Comparison of ENCODE assay signal across 24 mouse cellular contexts in the genomic region with DNA sequence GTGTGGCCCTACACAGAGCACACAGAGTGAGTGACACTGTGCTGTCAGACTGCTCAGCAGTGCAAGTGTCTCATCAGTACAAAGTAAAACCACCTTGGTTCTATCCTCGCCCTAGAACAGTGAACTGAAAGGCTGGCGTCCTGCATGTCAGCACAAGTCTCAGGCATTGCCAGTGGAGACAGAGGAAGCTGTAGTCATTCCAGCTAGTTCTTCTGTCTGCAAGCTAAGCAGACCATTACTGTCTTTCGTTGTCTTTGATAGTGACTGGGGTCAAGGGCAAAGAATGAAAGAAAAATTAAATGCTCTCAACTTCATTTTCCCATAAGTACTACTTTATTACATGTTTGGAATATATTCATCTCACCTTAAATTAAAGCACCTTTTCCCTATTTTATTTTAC.
"Had no signal": no experiment of that assay in that cellular context is flagged by ENCODE, and none has a peak within 500 bp of the region (broad histone marks: within the 10 kb centered on the region; RNA-seq: fewer than 3 reads in every experiment).

No protein-coding gene starts in this region.

- H3K4me2 ChIP-seq: heart, embryonic 13.5 days; heart, embryonic 15.5 days; hindbrain, embryonic 13.5 days; hindbrain, embryonic 15.5 days; intestine, embryonic 15.5 days; limb, embryonic 12.5 days; liver, embryonic 11.5 days; liver, embryonic 13.5 days had no signal

- H3K4me3 ChIP-seq: gastrocnemius, adult 2 months; heart, adult 2 months; heart, embryonic 13.5 days; heart, embryonic 15.5 days; hindbrain, embryonic 13.5 days; hindbrain, embryonic 15.5 days; intestine, embryonic 15.5 days; layer of hippocampus, adult 2 months; left cerebral cortex, adult 2 months; limb, embryonic 10.5 days; limb, embryonic 12.5 days; liver, embryonic 13.5 days had no signal

- DNase-seq: gastrocnemius, adult 2 months; gastrocnemius, postnatal 10 days; gastrocnemius, postnatal 25 days; heart, adult 2 months; heart, postnatal 4 days; kidney, adult 18-20 months; kidney, adult 8-10 months; kidney, postnatal 10 days; kidney, postnatal 25 days; kidney, postnatal 4 days; liver; liver, embryonic 13.5 days had no signal

- H3K9ac ChIP-seq: heart, embryonic 13.5 days; heart, embryonic 15.5 days; hindbrain, embryonic 13.5 days; hindbrain, embryonic 15.5 days; intestine, embryonic 15.5 days; limb, embryonic 12.5 days; liver, embryonic 13.5 days had no signal

- H3K27ac ChIP-seq: gastrocnemius, adult 2 months; heart, adult 2 months; heart, embryonic 13.5 days; heart, embryonic 15.5 days; hindbrain, embryonic 13.5 days; hindbrain, embryonic 15.5 days; intestine, embryonic 15.5 days; layer of hippocampus, adult 2 months; left cerebral cortex, adult 2 months; limb, embryonic 10.5 days; limb, embryonic 12.5 days; liver, embryonic 13.5 days had no signal

- H3K36me3 ChIP-seq: intestine, embryonic 15.5 days had no signal

- H3K27me3 ChIP-seq: heart, embryonic 13.5 days; heart, embryonic 15.5 days; hindbrain, embryonic 13.5 days; hindbrain, embryonic 15.5 days; intestine, embryonic 15.5 days; limb, embryonic 12.5 days; liver, embryonic 13.5 days had no signal

- ATAC-seq: inflammation-experienced regulatory T-cells, adult 6 months; intestine, embryonic 15.5 days; intestine, postnatal 0 days had no signal

- H3K9me3 ChIP-seq: heart, embryonic 13.5 days; heart, embryonic 15.5 days; hindbrain, embryonic 13.5 days; hindbrain, embryonic 15.5 days; intestine, embryonic 15.5 days; limb, embryonic 10.5 days; limb, embryonic 12.5 days; liver, embryonic 13.5 days had no signal

- H3K4me1 ChIP-seq: intestine, embryonic 15.5 days; limb, embryonic 12.5 days; liver, embryonic 13.5 days had no signal
